Mouse (Mus musculus) T-helper 1 cell (primary cell): Measurements from ENCODE around the gene Socs7.

Experiments used
- in situ Hi-C: fragments of 300-600 bp; cut with MboI, MseI; formaldehyde crosslinking; loops from one replicate; pipeline ENCODE4 v1.15.1; 2025; ENCODE audit warnings: high pct_unique_total_duplicates

The Socs7 gene

GRCm38 (mm10) chr11:97383764-97384163 is 21.4 kb downstream of the Socs7 start:
- in situ Hi-C loops = loop anchor here (10.0 kb wide), 1 partner anchor 679 kb away; no protein-coding TSS in a partner anchor

- in situ Hi-C loops = loop anchor here (10.0 kb wide), 1 partner anchor 683 kb away; no protein-coding TSS in a partner anchor
Measured at GRCm38 (mm10) chr11:97387811-97388210, 25.5 kb downstream of the Socs7 start.

GRCm38 (mm10) chr11:97389127-97389526 is 26.8 kb downstream of the Socs7 start:
- in situ Hi-C loops = loop anchor here (10.0 kb wide), 1 partner anchor 684 kb away; no protein-coding TSS in a partner anchor

- in situ Hi-C loops = no loop called here
Measured at GRCm38 (mm10) chr11:97393658-97394057, 31.3 kb downstream of the Socs7 start.

GRCm38 (mm10) chr11:97394146-97394545 is 31.8 kb downstream of the Socs7 start:
- in situ Hi-C loops = no loop called here

GRCm38 (mm10) chr11:97398506-97398905 is 36.2 kb downstream of the Socs7 start:
- in situ Hi-C loops = no loop called here

GRCm38 (mm10) chr11:97399958-97400710 is 37.8 kb downstream of the Socs7 start:
- in situ Hi-C loops = no loop called here

- in situ Hi-C loops = no loop called here
Measured at GRCm38 (mm10) chr11:97401082-97401481, 38.7 kb downstream of the Socs7 start.

- in situ Hi-C loops = no loop called here
Measured at GRCm38 (mm10) chr11:97401686-97402435, 39.5 kb downstream of the Socs7 start.

- in situ Hi-C loops = no loop called here
Measured at GRCm38 (mm10) chr11:97402746-97403145, 40.4 kb downstream of the Socs7 start.

- in situ Hi-C loops = no loop called here
Measured at GRCm38 (mm10) chr11:97403614-97404183, 41.3 kb downstream of the Socs7 start.

- in situ Hi-C loops = no loop called here
Measured at GRCm38 (mm10) chr11:97404184-97404760, 41.9 kb downstream of the Socs7 start.

- in situ Hi-C loops = no loop called here
Measured at GRCm38 (mm10) chr11:97404761-97405190, 42.4 kb downstream of the Socs7 start.

- in situ Hi-C loops = no loop called here
Measured at GRCm38 (mm10) chr11:97406094-97406951, 44.0 kb downstream of the Socs7 start.

- in situ Hi-C loops = no loop called here
Measured at GRCm38 (mm10) chr11:97407456-97407855, 45.1 kb downstream of the Socs7 start.

- in situ Hi-C loops = no loop called here
Measured at GRCm38 (mm10) chr11:97408171-97408570, 45.8 kb downstream of the Socs7 start.

- in situ Hi-C loops = no loop called here
Measured at GRCm38 (mm10) chr11:97410958-97411357, 48.6 kb downstream of the Socs7 start.

GRCm38 (mm10) chr11:97412117-97412516 is 49.8 kb downstream of the Socs7 start:
- in situ Hi-C loops = no loop called here

- in situ Hi-C loops = no loop called here
Measured at GRCm38 (mm10) chr11:97412808-97413347, 50.5 kb downstream of the Socs7 start.

GRCm38 (mm10) chr11:97415330-97415711 is 53.0 kb downstream of the Socs7 start, which contains the start of gene Arhgap23:
Gene Arhgap23, plus strand, starts transcription at chr11:97415533.
- in situ Hi-C loops = no loop called here
